Mouse (Mus musculus) urinary bladder, adult 2 months (tissue): ENCODE data around the gene Irf2bp1. TPM values are rescaled to one million over a fixed set of nuclear protein-coding genes. Genes with fewer than 3 reads are reported as not detected.
A peak's percentile ranks its signal among the peaks of the same experiment; 100 is the strongest.

Experiments
- DNase-seq: peaks from one replicate; pipeline ENCODE4 v3.0.0; 2022; ENCODE audit warnings: low spot score
- polyA plus RNA-seq: library from polyadenylated mRNA; depleted of rRNA; stranded (reverse); fragments of >200 nt; gene quantifications from 2 replicates; pipeline ENCODE4 v1.2.3, GENCODE M21; 2012; rRNA removed

The Irf2bp1 gene
- polyA plus RNA-seq: 15.8 and 20.3 TPM in 2 replicates

DNA sequence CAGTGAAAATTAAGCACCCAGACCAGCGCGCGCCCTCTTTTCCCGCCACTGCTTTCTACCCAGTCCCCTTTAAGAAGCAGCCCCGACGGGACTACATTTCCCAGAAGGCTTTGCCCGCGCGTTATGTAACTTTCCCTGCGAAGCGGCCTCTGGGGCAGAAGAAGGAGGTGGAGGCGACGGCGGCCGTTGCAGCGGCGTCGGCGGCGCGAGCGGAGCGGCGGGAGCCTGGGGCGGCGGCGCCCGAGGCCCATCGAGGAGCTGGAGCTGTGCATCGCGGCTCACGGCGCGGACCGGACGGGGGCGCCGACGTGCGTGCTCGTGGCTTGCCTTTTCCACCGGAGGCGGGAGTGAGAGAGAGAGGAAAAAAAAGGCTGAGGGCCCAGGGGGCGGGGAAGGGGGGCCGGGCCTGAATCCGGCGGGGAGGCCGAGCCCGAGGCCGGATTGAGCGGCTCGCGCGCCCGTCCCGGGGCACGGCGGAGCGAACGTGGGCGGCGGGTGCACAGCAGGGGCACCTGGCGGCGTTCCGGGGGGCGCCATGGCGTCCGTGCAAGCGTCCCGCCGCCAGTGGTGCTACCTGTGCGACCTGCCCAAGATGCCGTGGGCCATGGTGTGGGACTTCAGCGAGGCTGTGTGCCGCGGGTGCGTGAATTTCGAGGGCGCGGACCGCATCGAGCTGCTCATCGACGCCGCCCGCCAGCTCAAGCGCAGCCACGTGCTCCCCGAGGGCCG lies at the start of gene Irf2bp1:
Gene Irf2bp1 (plus strand): TSS at position 143 of the 729 bp plus-strand sequence.
- peak; percentile 82 for DNase-seq

DNA sequence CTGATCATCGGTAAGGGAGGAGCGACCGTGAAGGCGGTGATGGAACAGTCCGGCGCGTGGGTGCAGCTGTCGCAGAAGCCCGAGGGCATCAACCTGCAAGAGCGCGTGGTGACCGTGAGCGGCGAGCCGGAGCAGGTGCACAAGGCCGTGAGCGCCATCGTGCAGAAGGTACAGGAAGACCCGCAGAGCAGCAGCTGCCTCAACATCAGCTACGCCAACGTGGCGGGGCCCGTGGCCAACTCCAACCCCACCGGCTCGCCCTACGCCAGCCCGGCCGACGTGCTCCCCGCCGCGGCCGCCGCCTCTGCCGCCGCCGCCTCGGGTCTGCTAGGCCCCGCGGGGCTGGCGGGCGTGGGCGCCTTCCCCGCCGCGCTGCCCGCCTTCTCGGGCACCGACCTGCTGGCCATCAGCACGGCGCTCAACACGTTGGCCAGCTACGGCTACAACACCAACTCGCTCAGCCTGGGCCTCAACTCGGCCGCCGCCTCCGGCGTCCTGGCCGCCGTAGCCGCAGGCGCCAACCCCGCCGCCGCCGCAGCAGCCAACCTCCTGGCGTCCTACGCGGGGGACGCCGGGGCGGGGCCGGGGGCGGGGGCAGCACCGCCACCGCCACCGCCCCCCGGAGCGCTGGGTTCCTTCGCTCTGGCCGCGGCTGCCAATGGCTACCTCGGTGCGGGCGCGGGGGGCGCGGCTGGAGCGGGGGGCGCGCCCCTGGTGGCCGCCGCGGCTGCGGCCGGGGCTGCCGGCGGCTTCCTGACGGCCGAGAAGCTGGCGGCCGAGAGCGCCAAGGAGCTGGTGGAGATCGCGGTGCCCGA lies 46.1 kb upstream of the Irf2bp1 start:
- peak; percentile 52 for DNase-seq

DNA sequence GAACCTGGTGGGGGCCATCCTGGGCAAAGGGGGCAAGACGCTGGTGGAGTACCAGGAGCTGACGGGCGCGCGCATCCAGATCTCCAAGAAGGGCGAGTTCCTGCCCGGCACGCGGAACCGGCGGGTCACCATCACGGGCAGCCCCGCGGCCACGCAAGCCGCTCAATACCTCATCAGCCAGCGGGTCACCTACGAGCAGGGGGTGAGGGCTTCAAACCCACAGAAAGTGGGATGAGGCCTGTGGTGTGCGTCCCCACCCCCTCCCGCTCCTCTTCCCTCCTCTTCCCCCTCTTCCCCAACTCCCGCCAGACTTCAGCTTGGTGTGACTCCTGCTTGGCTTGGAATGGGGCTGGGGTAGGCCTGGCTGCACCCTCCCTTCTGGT lies 45.5 kb upstream of the Irf2bp1 start:
- DNase-seq: no peak

DNA sequence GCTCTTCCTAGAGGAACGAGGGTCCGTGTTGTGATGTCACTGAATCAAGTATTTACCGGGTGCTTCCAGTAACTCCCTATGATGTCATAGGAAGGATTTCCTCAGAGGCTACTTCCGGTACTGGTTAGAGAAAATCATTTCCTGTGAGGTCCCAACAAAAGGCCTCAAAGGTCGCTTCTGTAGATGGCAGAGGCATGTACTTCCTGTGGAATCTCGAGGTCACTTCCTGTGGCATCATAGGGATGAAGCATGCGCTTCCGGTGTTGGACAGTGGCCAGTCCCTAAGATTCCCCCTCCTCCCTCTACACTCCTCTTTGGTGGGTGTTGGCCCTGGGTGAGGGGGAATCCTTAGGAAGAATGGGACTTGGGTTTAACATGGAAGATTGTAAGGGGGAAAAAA lies 44.4 kb upstream of the Irf2bp1 start:
- DNase-seq: no peak

DNA sequence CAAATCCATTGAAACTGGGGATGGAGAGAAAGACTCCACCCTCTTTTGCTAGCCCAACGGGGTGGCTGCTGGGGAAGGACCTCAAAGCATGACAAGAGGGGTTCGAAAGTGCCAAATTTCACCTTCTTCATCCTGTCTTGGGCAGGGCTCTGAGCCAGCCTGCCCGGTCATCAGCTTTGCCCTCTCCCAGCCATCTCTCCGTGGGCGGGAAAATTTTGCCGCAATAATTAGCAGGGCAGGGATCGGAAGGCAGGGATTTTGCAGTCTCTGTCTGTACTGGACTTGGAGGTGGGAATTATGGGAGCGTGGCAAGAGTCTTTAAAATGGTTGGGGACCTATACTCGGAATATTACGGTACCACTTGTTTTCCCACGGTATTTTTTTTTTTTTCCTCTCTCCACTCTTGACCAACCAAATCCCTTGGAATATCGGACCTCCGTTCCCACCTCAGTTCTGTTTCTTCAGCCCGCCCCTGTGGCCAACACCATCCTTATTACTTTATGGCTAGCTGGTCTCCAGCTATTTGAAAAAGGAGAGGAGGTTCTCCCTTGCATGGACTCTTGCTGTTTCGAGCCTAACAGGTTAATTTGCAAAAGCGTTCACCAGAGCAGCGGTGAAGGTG lies 41.6 kb upstream of the Irf2bp1 start:
- DNase-seq: no peak

DNA sequence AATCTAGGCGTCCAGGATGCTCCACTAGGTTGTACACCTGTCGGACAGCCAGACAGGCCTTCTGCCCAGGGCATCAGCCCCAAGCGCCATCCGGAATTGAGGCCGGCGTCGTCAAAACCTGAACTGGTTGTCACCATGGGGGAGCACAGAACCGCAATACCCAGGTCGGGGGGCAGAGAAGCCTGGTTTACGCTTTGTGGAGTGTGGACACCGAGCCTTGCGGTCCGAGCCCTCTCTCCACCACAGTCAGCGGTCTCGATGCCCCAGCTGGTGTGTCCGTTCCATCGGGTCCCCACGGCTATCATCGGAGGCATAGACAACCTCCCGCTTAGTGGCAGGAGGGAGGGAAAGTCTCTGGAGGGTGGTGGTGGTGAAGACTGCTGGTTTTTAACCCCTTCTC lies 41.0 kb upstream of the Irf2bp1 start:
- DNase-seq: no peak

DNA sequence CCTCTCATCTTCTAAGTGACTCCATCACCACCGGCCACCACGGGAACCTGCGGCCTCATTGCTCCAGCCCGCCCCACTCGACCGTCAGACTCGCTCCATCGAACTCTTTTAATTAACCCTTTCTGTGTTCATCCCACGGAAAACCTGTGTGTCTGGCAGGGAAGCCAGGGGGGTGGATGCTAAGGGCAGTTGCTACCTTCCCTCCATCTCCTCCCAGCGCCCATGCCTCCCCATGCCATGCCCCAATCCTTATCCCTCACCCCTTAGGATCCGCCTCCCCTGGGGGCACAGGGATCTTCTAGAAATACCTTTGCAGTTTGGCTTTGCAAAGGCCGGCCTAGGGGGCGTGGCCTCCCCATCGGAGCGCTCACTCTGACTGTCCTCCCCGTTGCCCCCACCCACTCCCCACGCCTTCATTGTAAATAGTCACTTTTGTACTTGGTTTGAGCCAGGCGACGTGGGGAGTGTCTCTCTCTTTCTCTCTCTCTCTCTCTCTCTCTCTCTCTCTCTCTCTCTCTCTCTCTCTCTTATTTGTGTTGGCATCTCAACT lies 40.5 kb upstream of the Irf2bp1 start:
- no peak for DNase-seq

DNA sequence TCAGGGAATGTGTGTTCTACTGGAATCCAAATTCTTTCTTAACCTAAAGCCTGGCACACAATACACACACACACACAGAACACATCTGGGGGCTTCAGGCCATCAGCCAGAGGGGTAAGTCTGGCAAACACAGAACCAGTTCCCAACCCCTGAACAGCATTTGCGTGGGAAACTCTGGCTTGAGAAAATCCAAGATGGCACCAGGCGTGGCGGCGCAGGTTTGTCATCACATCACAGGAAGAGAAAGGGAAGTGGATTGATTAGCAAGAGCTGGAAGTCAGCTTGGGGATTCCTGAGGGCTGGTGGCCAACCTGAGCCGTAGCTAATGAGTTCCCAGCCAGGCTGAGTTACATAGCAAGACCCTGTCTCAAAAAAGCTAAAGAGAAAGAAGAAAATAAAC lies 38.5 kb upstream of the Irf2bp1 start:
- DNase-seq: no peak

DNA sequence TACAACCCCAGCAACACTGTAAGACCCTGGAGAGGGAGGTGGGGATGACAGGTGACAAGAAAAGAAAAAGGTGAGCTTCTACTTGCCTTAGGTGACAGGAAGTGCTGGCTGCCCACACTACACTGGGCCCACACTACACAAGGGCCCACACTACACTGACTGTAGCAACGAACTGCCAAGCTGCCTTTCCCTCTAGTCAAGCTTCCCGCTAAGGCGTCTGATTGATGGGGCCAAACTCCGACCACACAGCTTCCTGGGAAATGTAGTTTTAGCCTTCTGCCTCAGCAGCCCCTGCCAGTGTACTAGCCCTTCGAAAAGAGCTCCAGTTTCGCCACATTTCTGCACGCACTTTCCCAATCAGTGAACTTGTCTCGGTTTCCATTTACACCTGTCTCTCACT lies 36.2 kb upstream of the Irf2bp1 start:
- DNase-seq: no peak

DNA sequence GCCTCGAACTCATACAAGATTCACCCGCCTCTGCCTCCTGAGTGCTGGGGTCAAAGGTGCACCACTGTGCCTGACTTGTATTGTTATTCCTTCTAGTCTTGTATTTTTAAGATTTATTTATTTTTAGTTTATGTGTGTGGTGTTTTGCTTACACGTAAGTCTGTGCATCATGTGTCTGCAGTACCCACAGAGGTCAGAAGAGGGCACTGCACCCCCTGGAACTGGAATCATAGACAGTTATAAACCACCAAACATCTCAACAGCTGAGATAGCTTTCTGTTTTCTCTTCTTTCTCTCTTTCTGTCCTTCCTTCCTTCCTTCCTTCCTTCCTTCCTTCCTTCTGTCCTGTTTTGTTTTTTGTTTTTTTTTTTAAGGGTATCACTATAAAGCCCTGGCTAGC lies 32.9 kb upstream of the Irf2bp1 start:
- DNase-seq: no peak

DNA sequence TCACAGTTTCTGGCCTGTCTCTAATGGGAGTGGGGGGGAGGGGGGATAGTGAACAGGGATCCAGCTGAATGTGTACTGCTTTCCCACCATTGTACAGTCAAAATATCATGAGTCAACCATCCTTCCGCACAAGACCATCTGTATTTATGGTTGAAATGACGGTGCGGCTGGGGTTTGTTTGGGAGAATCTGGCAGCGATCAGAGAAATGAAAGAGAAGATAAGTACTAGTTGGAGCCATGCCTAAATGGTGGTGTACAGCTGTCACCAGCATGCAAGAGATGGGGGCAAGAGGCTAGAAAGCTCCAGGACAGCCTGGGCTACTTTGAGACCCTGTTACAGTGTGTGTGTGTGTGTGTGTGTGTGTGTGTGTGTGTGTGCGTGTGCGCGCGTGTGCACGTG lies 25.5 kb upstream of the Irf2bp1 start:
- no peak for DNase-seq

DNA sequence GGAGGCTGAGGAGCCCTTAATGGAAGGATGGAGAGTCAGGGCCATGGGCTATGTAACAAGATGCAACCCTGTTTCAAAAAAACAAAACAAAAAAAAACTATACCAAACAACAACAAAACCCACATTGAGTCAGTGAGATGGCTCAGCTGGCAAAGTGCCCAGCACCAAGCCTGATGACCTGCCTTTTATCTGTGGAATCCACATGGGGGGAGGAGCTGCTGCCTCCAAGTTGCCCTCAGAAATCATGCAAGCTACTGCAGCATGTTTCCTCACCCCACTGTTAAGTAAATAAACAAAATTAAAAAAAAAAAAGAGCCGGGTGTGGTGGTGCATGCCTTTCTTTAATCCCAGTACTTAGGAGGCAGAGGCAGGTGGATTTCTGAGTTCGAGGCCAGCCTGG lies 17.3 kb upstream of the Irf2bp1 start:
- no peak for DNase-seq

DNA sequence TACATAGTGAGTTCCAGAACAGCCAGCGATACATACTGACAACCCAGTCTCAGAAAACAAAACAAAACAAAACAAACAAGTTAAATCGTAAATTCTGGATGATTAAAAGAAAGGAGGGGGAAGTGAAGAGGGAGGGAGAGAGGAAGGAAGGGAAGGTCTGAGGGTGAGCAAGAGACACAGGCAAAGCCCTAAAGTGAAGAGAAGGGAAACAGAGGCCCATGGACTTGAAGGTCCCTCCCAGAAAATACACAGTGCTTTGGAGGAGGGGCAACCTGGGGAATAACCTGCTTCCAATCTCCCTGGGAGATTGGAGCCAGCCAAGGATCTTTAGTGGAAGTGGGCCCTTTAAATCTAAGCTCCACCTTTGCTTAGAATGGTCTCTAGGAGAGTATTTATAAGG lies 16.7 kb upstream of the Irf2bp1 start, which contains the start of gene Nanos2:
Gene Nanos2 (plus strand): TSS at position 301 of the 400 bp plus-strand sequence.
- DNase-seq: no peak

DNA sequence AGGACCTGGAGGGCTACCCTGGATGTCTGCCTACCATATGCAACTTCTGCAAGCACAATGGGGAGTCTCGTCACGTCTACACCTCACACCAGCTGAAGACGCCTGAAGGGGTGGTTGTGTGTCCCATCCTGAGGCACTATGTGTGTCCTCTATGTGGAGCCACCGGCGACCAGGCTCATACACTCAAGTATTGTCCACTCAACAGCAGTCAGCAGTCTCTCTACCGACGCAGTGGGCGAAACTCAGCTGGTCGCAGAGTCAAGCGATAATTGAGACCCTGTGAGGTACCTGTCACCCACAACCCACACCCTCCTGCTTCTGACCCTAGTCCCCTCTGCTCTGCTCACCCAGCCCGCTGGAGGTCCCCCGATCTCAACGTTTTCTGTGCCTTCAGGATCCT lies 16.1 kb upstream of the Irf2bp1 start:
- no peak for DNase-seq

DNA sequence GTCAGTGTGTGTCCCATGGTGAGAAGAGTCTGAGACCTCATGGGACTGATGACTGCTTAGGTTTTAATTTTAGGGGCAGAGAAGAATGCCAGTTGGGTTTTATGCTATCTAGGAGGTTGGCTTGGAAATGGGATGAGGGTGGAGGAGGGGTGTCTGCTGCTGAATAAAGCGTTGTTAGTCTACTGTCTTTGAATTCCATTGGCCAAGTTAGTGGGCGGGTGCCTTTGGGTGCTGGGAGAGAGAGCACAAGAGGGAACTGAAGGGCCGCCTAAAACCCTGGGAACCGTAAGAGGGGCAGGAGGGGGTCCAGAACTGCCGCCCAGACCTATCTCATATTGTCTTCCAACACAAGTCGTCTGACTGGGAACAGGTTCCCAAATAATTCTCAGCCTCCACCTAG lies 15.1 kb upstream of the Irf2bp1 start:
- DNase-seq: no peak

DNA sequence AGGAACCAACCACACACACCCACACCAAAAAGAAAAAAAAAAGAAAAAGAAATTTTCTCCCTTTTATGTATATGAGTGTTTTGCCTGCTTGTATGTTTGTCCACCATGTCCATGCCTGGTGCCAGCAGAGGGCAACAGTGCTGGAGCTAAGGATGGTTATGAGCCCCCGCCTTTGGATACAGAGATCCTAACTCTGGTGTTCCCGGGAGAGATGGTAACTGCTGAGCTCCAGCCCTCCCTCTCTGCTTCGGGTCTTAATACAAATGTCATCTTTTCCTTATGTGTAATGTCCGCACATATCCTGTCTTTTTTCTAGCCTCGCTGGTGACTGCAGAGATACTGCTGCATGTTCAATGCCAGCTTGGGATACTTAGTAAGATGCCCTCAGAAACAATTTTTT lies 13.8 kb upstream of the Irf2bp1 start:
- DNase-seq: no peak

DNA sequence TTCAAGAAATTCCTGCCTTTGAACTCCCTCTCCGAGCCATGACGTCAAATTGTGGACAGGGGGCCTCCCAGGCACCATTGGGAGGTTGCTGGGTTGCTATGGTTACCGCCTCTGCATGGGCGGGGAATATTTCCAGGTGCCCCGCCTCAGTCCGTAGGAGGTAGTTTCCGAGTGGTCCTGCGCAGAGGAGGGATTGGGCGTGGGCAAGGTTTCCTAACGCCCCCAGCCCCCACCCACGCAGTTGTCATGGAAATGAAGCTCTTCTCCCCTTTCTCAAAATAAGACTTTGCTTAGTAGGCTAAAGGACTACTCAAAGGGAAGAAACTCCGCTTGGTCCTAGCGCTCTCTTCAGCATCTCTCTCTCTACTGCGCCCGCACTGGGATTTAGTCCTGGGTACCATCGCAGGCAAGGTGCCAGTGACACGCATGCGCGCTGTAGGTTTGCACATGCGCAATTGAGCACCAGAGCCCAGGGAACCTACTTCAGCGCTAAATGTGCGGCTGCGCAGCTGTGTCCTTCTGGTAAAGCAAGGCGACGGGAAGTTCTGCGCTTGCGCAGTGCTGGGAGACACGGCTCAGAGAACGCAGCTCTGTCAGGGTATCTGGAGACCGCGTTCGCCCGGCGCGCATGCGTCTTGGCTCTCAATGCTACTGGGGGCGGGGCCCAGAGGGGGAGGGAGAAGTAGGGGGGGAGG lies 13.1 kb upstream of the Irf2bp1 start, which contains the start of gene Mypop:
Gene Mypop (plus strand): TSS at position 645 of the 695 bp plus-strand sequence.
- DNase-seq: peak; percentile 98

DNA sequence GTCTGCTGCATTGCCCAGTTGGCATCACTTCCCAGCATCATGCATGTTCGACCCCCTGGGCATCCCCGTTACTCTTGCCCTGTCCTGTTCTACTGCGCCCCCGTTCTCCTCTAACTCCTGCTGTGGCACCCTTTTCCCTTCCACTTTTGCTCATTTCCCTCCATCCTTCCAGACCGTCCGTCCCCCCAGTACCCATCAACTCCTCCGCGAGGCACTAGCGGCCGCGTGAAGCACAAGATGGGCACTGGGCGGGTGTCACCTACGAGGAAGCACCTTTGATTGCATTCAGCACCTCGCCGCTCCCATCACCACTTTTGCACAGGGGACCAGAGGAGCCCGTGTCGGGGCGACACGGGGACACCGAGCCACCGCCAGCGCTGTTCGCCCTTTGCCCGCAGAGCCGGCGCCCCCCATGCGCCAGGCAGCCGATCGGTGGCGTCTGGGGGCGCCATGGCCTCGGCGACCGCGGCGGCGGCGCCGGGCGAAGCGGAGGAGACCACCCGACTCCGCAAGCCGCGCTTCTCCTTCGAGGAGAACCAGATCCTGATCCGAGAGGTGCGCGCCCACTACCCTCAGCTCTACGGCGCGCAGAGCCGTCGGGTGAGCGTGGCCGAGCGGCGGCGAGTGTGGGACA lies 12.1 kb upstream of the Irf2bp1 start:
- DNase-seq: peak; percentile 36

DNA sequence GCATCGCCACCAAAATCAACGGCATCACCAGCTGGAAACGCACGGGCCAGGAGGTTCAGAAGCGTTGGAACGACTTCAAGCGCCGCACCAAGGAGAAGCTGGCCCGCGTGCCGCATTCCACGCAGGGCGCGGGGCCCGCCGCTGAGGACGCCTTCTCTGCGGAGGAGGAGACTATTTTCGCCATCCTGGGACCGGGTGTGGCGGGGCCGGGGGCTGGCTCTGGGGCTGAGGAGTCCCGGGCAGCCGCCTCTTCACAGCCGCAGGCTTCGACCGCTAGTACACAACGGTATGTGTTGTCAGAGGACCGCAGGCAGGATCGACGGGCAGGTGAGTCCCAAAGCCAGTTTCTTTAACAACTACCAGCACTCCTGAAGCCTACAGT lies 11.6 kb upstream of the Irf2bp1 start:
- DNase-seq: no peak

DNA sequence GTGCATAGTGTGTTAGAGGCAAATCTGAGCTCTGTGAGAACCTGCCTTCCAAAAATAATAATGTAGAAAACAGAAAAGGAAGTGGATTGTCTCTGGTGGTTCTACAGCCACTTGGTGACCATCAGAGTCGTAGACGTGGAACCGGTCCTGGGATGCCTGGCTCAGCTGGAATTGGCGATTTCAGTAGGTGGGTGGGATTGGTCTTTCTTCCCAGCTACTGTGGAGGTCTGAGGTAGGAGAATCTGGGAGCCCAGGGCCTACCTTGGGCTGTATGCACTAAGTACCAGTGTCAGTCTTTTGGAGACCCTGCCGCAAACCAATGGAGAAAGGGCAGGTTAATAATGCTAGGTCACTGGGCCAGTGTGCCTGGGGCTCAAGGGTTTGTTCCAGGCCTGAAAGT lies 10.8 kb upstream of the Irf2bp1 start:
- no peak for DNase-seq

DNA sequence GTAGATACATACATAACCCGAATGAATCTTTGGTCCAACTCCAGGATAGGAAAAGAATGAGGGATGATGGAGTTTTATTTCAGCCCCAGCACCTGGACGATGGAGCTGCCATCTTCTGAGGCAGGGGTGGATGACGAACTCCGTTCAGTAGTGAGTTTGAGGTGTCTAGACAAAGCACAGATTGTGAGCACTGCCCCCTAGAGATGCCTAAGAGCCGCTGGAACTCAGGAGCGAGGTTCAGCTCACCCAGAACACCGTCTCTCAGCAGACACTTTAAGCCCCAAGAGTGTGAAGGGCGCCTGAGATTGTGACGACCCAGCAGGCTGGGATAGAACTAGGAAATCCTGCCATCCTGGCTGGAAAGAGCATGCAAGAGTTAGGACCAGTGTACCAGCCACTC lies 5.0 kb upstream of the Irf2bp1 start:
- no peak for DNase-seq
